Mouse (Mus musculus) midbrain, embryonic 16.5 days (tissue): ENCODE measurements at regions not wholly inside any gene's neighbourhood (a gene's known extent, or its start where the extent isn't known, plus 50 kb on each side); places are given as distances from the start of the nearest gene placed in this dataset.

Source experiments
- ATAC-seq: fragments of 200-750 bp; cut with Nextera tagmentation; 2 replicates; pipeline ENCODE4 v1.8.0; 2017; ENCODE audit warnings: moderate TSS enrichment
- H3K27ac ChIP-seq: fragments of 300-500 bp; sonication (generic); 2 replicates; pipeline ENCODE4 v1.5.1; 2014; ENCODE audit warnings: mild to moderate bottlenecking, low read length, mixed read lengths
- H3K27me3 ChIP-seq: fragments of 300-500 bp; sonication (generic); 2 replicates; pipeline ENCODE4 v1.6.1; 2014; ENCODE audit warnings: low read depth, low read length, mixed read lengths; ENCODE audit not compliant: control insufficient read depth, insufficient read depth
- H3K36me3 ChIP-seq: fragments of 300-500 bp; sonication (generic); 2 replicates; pipeline ENCODE4 v1.6.1; 2014; ENCODE audit warnings: mild to moderate bottlenecking, low read length, moderate library complexity, mixed read lengths; ENCODE audit not compliant: control insufficient read depth, insufficient read depth
- H3K4me1 ChIP-seq: fragments of 300-500 bp; sonication (generic); 2 replicates; pipeline ENCODE4 v1.6.1; 2014; ENCODE audit warnings: mild to moderate bottlenecking, low read length, mixed read lengths; ENCODE audit not compliant: control insufficient read depth, insufficient read depth
- H3K4me2 ChIP-seq: fragments of 300-500 bp; sonication (generic); 2 replicates; pipeline ENCODE4 v1.6.1; 2014; ENCODE audit warnings: mild to moderate bottlenecking, low read length, mixed read lengths
- H3K4me3 ChIP-seq: fragments of 300-500 bp; sonication (generic); 2 replicates; pipeline ENCODE4 v1.5.1; 2014; ENCODE audit warnings: low read depth, mild to moderate bottlenecking, low read length, moderate library complexity, mixed read lengths
- H3K9ac ChIP-seq: fragments of 300-500 bp; sonication (generic); 2 replicates; pipeline ENCODE4 v1.6.1; 2014; ENCODE audit warnings: low read depth, low read length, mixed read lengths
- H3K9me3 ChIP-seq: fragments of 300-500 bp; sonication (generic); replicated peaks from 2 replicates; pipeline ENCODE4 v1.6.1; 2014; ENCODE audit warnings: mild to moderate bottlenecking, low read length, mixed read lengths; ENCODE audit not compliant: control insufficient read depth, poor library complexity, severe bottlenecking
- whole genome bisulfite sequencing: fragments of 180-500 bp; shearing (Covaris S2); extraction: QIAGEN DNeasy Blood & Tissue Kit; methylation state at CpG from one replicate; pipeline ENCODE4 v1.1.7; 2014; 5-methylcytosine and 5-hydroxymethylcytosine counted together

GRCm38 (mm10) chr3:132353204-132353603 lies 268.1 kb downstream of the Dkk2 start:
- Histone ChIP-seq H3K9ac (no peak overlapping the region), H3K4me2 (no peak overlapping the region), H3K27me3 (no peaks in the 10 kb centered on the region), H3K36me3 (no peaks in the 10 kb centered on the region), H3K4me3 (no peak overlapping the region), H3K4me1 (no peaks in the 10 kb centered on the region), H3K9me3 (no peaks in the 10 kb centered on the region), H3K27ac (no peak overlapping the region)
- no peak for ATAC-seq
- 71% methylated on average over 2 of the region's 2 CpGs for WGBS

- Histone ChIP-seq H3K4me3 (no peak overlapping the region), H3K36me3 (no peaks in the 10 kb centered on the region), H3K9ac (no peak overlapping the region)
These were observed 270.0 kb upstream of the Gimd1 start for GRCm38 (mm10) chr3:132359596-132359995.

GRCm38 (mm10) chr3:132375579-132375978 lies 254.0 kb upstream of the Gimd1 start:
- no peak overlapping the region for H3K4me2 ChIP-seq
- WGBS: 72% methylated on average over 4 of the region's 4 CpGs
- ATAC-seq: peak; percentile 64

More at GRCm38 (mm10) chr3:132359596-132359995, 270.0 kb upstream of the Gimd1 start:
- WGBS: 89% methylated on average over 3 of the region's 3 CpGs
- no peak for ATAC-seq
- Histone ChIP-seq H3K9me3 (no peaks in the 10 kb centered on the region), H3K27me3 (no peaks in the 10 kb centered on the region), H3K27ac (no peak overlapping the region), H3K4me1 (no peaks in the 10 kb centered on the region), H3K4me2 (no peak overlapping the region)

GRCm38 (mm10) chr3:132417742-132418141 lies 211.9 kb upstream of the Gimd1 start:
- no peak overlapping the region for H3K4me2 ChIP-seq
- 62% methylated on average over 2 of the region's 2 CpGs for WGBS
- no peak for ATAC-seq
- no peaks in the 10 kb centered on the region for H3K27me3 ChIP-seq
- H3K4me3 ChIP-seq: no peak overlapping the region
- no peaks in the 10 kb centered on the region for H3K9me3 ChIP-seq
- no peaks in the 10 kb centered on the region for H3K36me3 ChIP-seq
- H3K27ac ChIP-seq: no peak overlapping the region
- no peak overlapping the region for H3K9ac ChIP-seq
- H3K4me1 ChIP-seq: no peaks in the 10 kb centered on the region

More at GRCm38 (mm10) chr3:132375579-132375978, 254.0 kb upstream of the Gimd1 start:
- no peaks in the 10 kb centered on the region for H3K27me3 ChIP-seq
- H3K9me3 ChIP-seq: no peaks in the 10 kb centered on the region
- H3K27ac ChIP-seq: no peak overlapping the region
- H3K4me1 ChIP-seq: no peaks in the 10 kb centered on the region
- H3K4me3 ChIP-seq: no peak overlapping the region
- H3K9ac ChIP-seq: no peak overlapping the region
- H3K36me3 ChIP-seq: no peaks in the 10 kb centered on the region

GRCm38 (mm10) chr3:132425819-132426671 lies 203.6 kb upstream of the Gimd1 start:
- no peak for ATAC-seq
- Histone ChIP-seq H3K9ac (no peak overlapping the region), H3K4me1 (no peaks in the 10 kb centered on the region), H3K4me2 (no peak overlapping the region), H3K4me3 (no peak overlapping the region), H3K36me3 (no peaks in the 10 kb centered on the region), H3K9me3 (no peaks in the 10 kb centered on the region), H3K27me3 (no peaks in the 10 kb centered on the region), H3K27ac (no peak overlapping the region)
- 73% methylated on average over 11 of the region's 11 CpGs for WGBS

GRCm38 (mm10) chr3:132427244-132427643 lies 202.4 kb upstream of the Gimd1 start:
- no peak for ATAC-seq
- H3K4me2 ChIP-seq: no peak overlapping the region
- 71% methylated on average over 9 of the region's 9 CpGs for WGBS

GRCm38 (mm10) chr3:132428148-132428547 lies 201.5 kb upstream of the Gimd1 start:
- Histone ChIP-seq H3K4me3 (no peak overlapping the region), H3K36me3 (no peaks in the 10 kb centered on the region), H3K27ac (no peak overlapping the region), H3K4me1 (no peaks in the 10 kb centered on the region), H3K4me2 (no peak overlapping the region), H3K27me3 (no peaks in the 10 kb centered on the region), H3K9me3 (no peaks in the 10 kb centered on the region), H3K9ac (no peak overlapping the region)
- WGBS: 91% methylated on average over 17 of the region's 17 CpGs
- no peak for ATAC-seq

More at GRCm38 (mm10) chr3:132427244-132427643, 202.4 kb upstream of the Gimd1 start:
- H3K9ac ChIP-seq: no peak overlapping the region
- H3K27me3 ChIP-seq: no peaks in the 10 kb centered on the region
- no peaks in the 10 kb centered on the region for H3K36me3 ChIP-seq
- no peaks in the 10 kb centered on the region for H3K4me1 ChIP-seq
- H3K9me3 ChIP-seq: no peaks in the 10 kb centered on the region
- no peak overlapping the region for H3K4me3 ChIP-seq
- no peak overlapping the region for H3K27ac ChIP-seq

GRCm38 (mm10) chr3:132431805-132432204 lies 197.8 kb upstream of the Gimd1 start:
- Histone ChIP-seq H3K27me3 (no peaks in the 10 kb centered on the region), H3K4me1 (no peaks in the 10 kb centered on the region), H3K4me2 (no peak overlapping the region), H3K36me3 (no peaks in the 10 kb centered on the region), H3K27ac (no peak overlapping the region), H3K9ac (no peak overlapping the region), H3K9me3 (no peaks in the 10 kb centered on the region), H3K4me3 (no peak overlapping the region)
- ATAC-seq: no peak

GRCm38 (mm10) chr3:132441226-132441625 lies 188.4 kb upstream of the Gimd1 start:
- Histone ChIP-seq H3K4me2 (no peak overlapping the region), H3K9me3 (no peaks in the 10 kb centered on the region), H3K9ac (no peak overlapping the region), H3K36me3 (no peaks in the 10 kb centered on the region), H3K27me3 (no peaks in the 10 kb centered on the region), H3K4me3 (no peak overlapping the region), H3K4me1 (no peaks in the 10 kb centered on the region), H3K27ac (no peak overlapping the region)
- no peak for ATAC-seq
- 88% methylated on average over 6 of the region's 6 CpGs for WGBS
